ENCODE assay signal across 21 mouse cellular contexts in the genomic region with DNA sequence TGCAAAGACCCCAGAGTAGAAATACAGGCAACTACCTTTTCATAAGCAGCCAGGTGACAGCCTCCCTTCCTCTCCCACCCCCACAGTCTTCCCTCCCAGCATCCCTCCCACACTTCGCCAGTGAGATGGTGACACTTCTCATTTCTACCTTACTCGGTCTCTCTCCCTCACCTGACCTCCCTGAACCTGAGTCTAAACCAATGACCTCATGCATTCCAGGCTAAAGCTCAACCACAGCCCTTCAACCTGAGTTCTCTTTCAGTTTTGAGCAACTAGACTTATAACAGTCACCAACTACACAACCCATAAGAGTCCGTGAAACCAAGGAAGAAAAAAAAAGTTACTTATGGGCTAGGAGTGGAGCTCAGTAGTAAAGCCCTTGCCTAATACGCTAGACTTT. TPM values are rescaled to one million over a fixed set of nuclear protein-coding genes. Genes with fewer than 3 reads are reported as not detected.
DNase-seq lines count a peak whose midpoint lies in the region; ATAC-seq and TF ChIP-seq lines count a peak whose summit lies in the region.
"Had no signal": no experiment of that assay in that cellular context is flagged by ENCODE, and none has a peak within 500 bp of the region (broad histone marks: within the 10 kb centered on the region; RNA-seq: fewer than 3 reads in every experiment).

No protein-coding gene starts in this region.

- no peak overlapping the region for H3K4me3 ChIP-seq in liver, embryonic 15.5 days (replicated peaks)
- H3K4me3 ChIP-seq in liver, embryonic 12.5 days: no peak overlapping the region
- H3K4me3 ChIP-seq in liver, embryonic 16.5 days (ENCODE audit: low read depth, low read length): no peak overlapping the region
- H3K4me3 ChIP-seq in stomach, postnatal 0 days (ENCODE audit: low read depth, low read length): no peak overlapping the region
- H3K4me3 ChIP-seq: embryonic facial prominence, embryonic 13.5 days; forebrain, embryonic 13.5 days; heart, embryonic 12.5 days; hindbrain, embryonic 10.5 days had no signal

- H3K27ac ChIP-seq in liver, embryonic 15.5 days (replicated peaks): no peak overlapping the region
- H3K27ac ChIP-seq in liver, embryonic 12.5 days: no peak overlapping the region
- no peak overlapping the region for H3K27ac ChIP-seq in liver, embryonic 16.5 days (ENCODE audit: low read length)
- H3K27ac ChIP-seq in stomach, postnatal 0 days (replicated peaks): no peak overlapping the region
- H3K27ac ChIP-seq: embryonic facial prominence, embryonic 13.5 days; forebrain, embryonic 13.5 days; hindbrain, embryonic 10.5 days; hindbrain, embryonic 14.5 days had no signal

- no peaks in the 10 kb centered on the region for H3K9me3 ChIP-seq in liver, embryonic 15.5 days (replicated peaks)
- H3K9me3 ChIP-seq in liver, embryonic 12.5 days (replicated peaks): peaks cover 9% of the 10 kb centered on the region; the same call in 1 of the 2 replicates
- H3K9me3 ChIP-seq in liver, embryonic 16.5 days (replicated peaks; ENCODE audit: control insufficient read depth, low read length): no peaks in the 10 kb centered on the region
- no peaks in the 10 kb centered on the region for H3K9me3 ChIP-seq in stomach, postnatal 0 days (ENCODE audit: control insufficient read depth, low read length)
- H3K9me3 ChIP-seq: embryonic facial prominence, embryonic 13.5 days had no signal

- peaks cover 25% of the 10 kb centered on the region for H3K36me3 ChIP-seq in liver, embryonic 15.5 days (replicated peaks)
- peaks cover 60% of the 10 kb centered on the region for H3K36me3 ChIP-seq in liver, embryonic 12.5 days
- H3K36me3 ChIP-seq in liver, embryonic 16.5 days (ENCODE audit: control insufficient read depth, insufficient read depth): peaks cover 12% of the 10 kb centered on the region
- peaks cover 2% of the 10 kb centered on the region; the same call in 1 of the 2 replicates for H3K36me3 ChIP-seq in stomach, postnatal 0 days (ENCODE audit: control insufficient read depth, insufficient read depth, low read length)

- no peak for DNase-seq in stomach, postnatal 0 days (ENCODE audit: low spot score)
- DNase-seq in ovary, adult 18-20 months (ENCODE audit: low spot score): no peak
- DNase-seq: adrenal gland, adult 8-10 months; adrenal gland, postnatal 36 days; cerebellum, adult 8-10 months; cerebellum, postnatal 14 days; forebrain, postnatal 0 days; gastrocnemius, postnatal 14 days had no signal

- no peaks in the 10 kb centered on the region for H3K27me3 ChIP-seq in liver, embryonic 15.5 days
- no peaks in the 10 kb centered on the region for H3K27me3 ChIP-seq in liver, embryonic 12.5 days (replicated peaks)
- no peaks in the 10 kb centered on the region for H3K27me3 ChIP-seq in liver, embryonic 16.5 days (ENCODE audit: control insufficient read depth, insufficient read depth, low read depth, low read length)
- no peaks in the 10 kb centered on the region for H3K27me3 ChIP-seq in stomach, postnatal 0 days (ENCODE audit: control insufficient read depth, insufficient read depth, low read length)
- H3K27me3 ChIP-seq: embryonic facial prominence, embryonic 13.5 days; forebrain, embryonic 13.5 days; heart, embryonic 12.5 days had no signal

- no peak for TF ChIP-seq EP300 in stomach, postnatal 0 days (optimal IDR thresholded peaks at IDR 0.05)

- H3K9ac ChIP-seq in liver, embryonic 15.5 days: no peak overlapping the region
- H3K9ac ChIP-seq in liver, embryonic 12.5 days: no peak overlapping the region
- no peak overlapping the region for H3K9ac ChIP-seq in liver, embryonic 16.5 days (ENCODE audit: low read depth, low read length)
- no peak overlapping the region for H3K9ac ChIP-seq in stomach, postnatal 0 days (ENCODE audit: low read length)
- H3K9ac ChIP-seq: embryonic facial prominence, embryonic 13.5 days; forebrain, embryonic 13.5 days; forebrain, postnatal 0 days; heart, embryonic 12.5 days; hindbrain, embryonic 14.5 days had no signal

- no peak for TF ChIP-seq CTCF in stomach, postnatal 0 days (IDR thresholded peaks at IDR 0.05; ENCODE audit: low read depth)

- H3K4me1 ChIP-seq in liver, embryonic 15.5 days (replicated peaks): peaks cover 17% of the 10 kb centered on the region
- H3K4me1 ChIP-seq in liver, embryonic 12.5 days: peaks cover 15% of the 10 kb centered on the region
- H3K4me1 ChIP-seq in liver, embryonic 16.5 days (ENCODE audit: control insufficient read depth, low read depth, low read length): no peaks in the 10 kb centered on the region
- no peaks in the 10 kb centered on the region for H3K4me1 ChIP-seq in stomach, postnatal 0 days (replicated peaks; ENCODE audit: control insufficient read depth, insufficient read depth)
- H3K4me1 ChIP-seq: embryonic facial prominence, embryonic 13.5 days; forebrain, embryonic 13.5 days; hindbrain, embryonic 10.5 days had no signal

- peak; percentile 38; the same call in 1 of the 2 replicates for ATAC-seq in liver, embryonic 15.5 days (ENCODE audit: insufficient read depth)
- no peak for ATAC-seq in liver, embryonic 12.5 days
- peak; percentile 51; the same call in 1 of the 2 replicates for ATAC-seq in liver, embryonic 16.5 days (ENCODE audit: low read depth)
- ATAC-seq in stomach, postnatal 0 days (ENCODE audit: low FRiP score, low TSS enrichment): 0 out of 2 replicates have a peak, but pooled peaks have one; percentile 15
- ATAC-seq in erythroid progenitor cell, adult 5-6 weeks (replicated peaks; ENCODE audit: low FRiP score, poor library complexity, severe bottlenecking): no peak
- ATAC-seq: forebrain, embryonic 13.5 days; forebrain, postnatal 0 days had no signal

- no peak overlapping the region for H3K4me2 ChIP-seq in liver, embryonic 15.5 days
- no peak overlapping the region for H3K4me2 ChIP-seq in liver, embryonic 12.5 days
- no peak overlapping the region for H3K4me2 ChIP-seq in liver, embryonic 16.5 days (ENCODE audit: low read depth, low read length)
- H3K4me2 ChIP-seq in stomach, postnatal 0 days (replicated peaks; ENCODE audit: low read depth): no peak overlapping the region
- H3K4me2 ChIP-seq: embryonic facial prominence, embryonic 13.5 days; forebrain, embryonic 13.5 days; heart, embryonic 12.5 days; hindbrain, embryonic 14.5 days had no signal

- WGBS in liver, embryonic 15.5 days (ENCODE audit: insufficient replicate concordance): 59% methylated on average over 4 of the region's 4 CpGs
- WGBS in liver, embryonic 12.5 days (ENCODE audit: insufficient replicate concordance): 70% methylated on average over 4 of the region's 4 CpGs
- 59% methylated on average over 4 of the region's 4 CpGs for WGBS in liver, embryonic 16.5 days (ENCODE audit: insufficient replicate concordance)
- 70% methylated on average over 4 of the region's 4 CpGs for WGBS in stomach, postnatal 0 days

RNA-seq across cellular contexts. Expression of gene Smap2, which starts 29.7 kb away (rescaled TPM):
- polyA plus RNA-seq in liver, embryonic 15.5 days (2015; fragmentation: Nextera tagmentation; extraction: Ambion mirVana): 15.9 and 17.6 TPM in 2 replicates
- polyA plus RNA-seq in liver, embryonic 12.5 days (2016; fragmentation: Nextera tagmentation; extraction: Ambion mirVana): 45.5 and 46.9 TPM in 2 replicates
- polyA plus RNA-seq in liver, embryonic 16.5 days (2015; fragmentation: Nextera tagmentation; extraction: Ambion mirVana): 13.2 and 14.0 TPM in 2 replicates
- 16.1 and 17.3 TPM in 2 replicates for polyA plus RNA-seq in stomach, postnatal 0 days (2015; fragmentation: Nextera tagmentation; extraction: Ambion mirVana)
- total RNA-seq in erythroid progenitor cell, adult 5-6 weeks (2015; ENCODE audit: low replicate concordance): 44.0 and 57.3 TPM in 2 replicates
- total RNA-seq in erythroid progenitor cell, adult 5-6 weeks (2017; ENCODE audit: low replicate concordance): 28.8 and 31.5 TPM in 2 replicates

RNA-seq across cellular contexts. Expression of gene Zfp69, which starts 35.8 kb away (rescaled TPM):
- 1.6 and 1.7 TPM in 2 replicates for polyA plus RNA-seq in liver, embryonic 15.5 days (2015; fragmentation: Nextera tagmentation; extraction: Ambion mirVana)
- 3.1 and 3.5 TPM in 2 replicates for polyA plus RNA-seq in liver, embryonic 12.5 days (2016; fragmentation: Nextera tagmentation; extraction: Ambion mirVana)
- polyA plus RNA-seq in liver, embryonic 16.5 days (2015; fragmentation: Nextera tagmentation; extraction: Ambion mirVana): 1.6 TPM in 2 replicates
- polyA plus RNA-seq in stomach, postnatal 0 days (2015; fragmentation: Nextera tagmentation; extraction: Ambion mirVana): 1.9 and 2.3 TPM in 2 replicates
- not detected in 2 replicates for total RNA-seq in erythroid progenitor cell, adult 5-6 weeks (2015; ENCODE audit: low replicate concordance)
- not detected in 2 replicates for total RNA-seq in erythroid progenitor cell, adult 5-6 weeks (2017; ENCODE audit: low replicate concordance)

RNA-seq across cellular contexts. Expression of gene Col9a2, which starts 51.9 kb away (rescaled TPM):
- 2.5 and 2.7 TPM in 2 replicates for polyA plus RNA-seq in liver, embryonic 15.5 days (2015; fragmentation: Nextera tagmentation; extraction: Ambion mirVana)
- 2.7 and 3.7 TPM in 2 replicates for polyA plus RNA-seq in liver, embryonic 12.5 days (2016; fragmentation: Nextera tagmentation; extraction: Ambion mirVana)
- 0.67 and 0.85 TPM in 2 replicates for polyA plus RNA-seq in liver, embryonic 16.5 days (2015; fragmentation: Nextera tagmentation; extraction: Ambion mirVana)
- polyA plus RNA-seq in stomach, postnatal 0 days (2015; fragmentation: Nextera tagmentation; extraction: Ambion mirVana): 5.7 and 7.6 TPM in 2 replicates
- total RNA-seq in erythroid progenitor cell, adult 5-6 weeks (2015; ENCODE audit: low replicate concordance): not detected in 2 replicates
- not detected in 2 replicates for total RNA-seq in erythroid progenitor cell, adult 5-6 weeks (2017; ENCODE audit: low replicate concordance)
- total RNA-seq: G1E; granulocyte monocyte progenitor cell, adult 5-6 weeks; heart, adult 8-10 months; heart, postnatal 25 days had no signal
- polyA plus RNA-seq: G1E had no signal

Comparison
In these comparisons a context has a peak if more than half of its experiments do, and no peak if none do; other contexts are left out.
1. ATAC-seq: peak in liver, embryonic 15.5 days (single experiment), liver, embryonic 16.5 days (single experiment) and stomach, postnatal 0 days (single experiment); none in liver, embryonic 12.5 days (single experiment) and erythroid progenitor cell, adult 5-6 weeks (single experiment).